Mouse (Mus musculus) lung, adult 2 months (tissue): Measurements from ENCODE around the gene Tmem126a.

Experiments used
- CTCF ChIP-seq: fragments of 200-500 bp; IDR thresholded peaks from 2 replicates; pipeline ENCODE4 v1.5.1; 2011; ENCODE audit warnings: mild to moderate bottlenecking, low read length, control low read depth; ENCODE audit not compliant: insufficient read depth
- POLR2A ChIP-seq: fragments of 200-500 bp; IDR thresholded peaks from 2 replicates; pipeline ENCODE4 v1.6.1; 2011; ENCODE audit warnings: low read depth, mild to moderate bottlenecking, control low read depth, low read length, borderline replicate concordance; ENCODE audit errors: extremely low read depth

DNA sequence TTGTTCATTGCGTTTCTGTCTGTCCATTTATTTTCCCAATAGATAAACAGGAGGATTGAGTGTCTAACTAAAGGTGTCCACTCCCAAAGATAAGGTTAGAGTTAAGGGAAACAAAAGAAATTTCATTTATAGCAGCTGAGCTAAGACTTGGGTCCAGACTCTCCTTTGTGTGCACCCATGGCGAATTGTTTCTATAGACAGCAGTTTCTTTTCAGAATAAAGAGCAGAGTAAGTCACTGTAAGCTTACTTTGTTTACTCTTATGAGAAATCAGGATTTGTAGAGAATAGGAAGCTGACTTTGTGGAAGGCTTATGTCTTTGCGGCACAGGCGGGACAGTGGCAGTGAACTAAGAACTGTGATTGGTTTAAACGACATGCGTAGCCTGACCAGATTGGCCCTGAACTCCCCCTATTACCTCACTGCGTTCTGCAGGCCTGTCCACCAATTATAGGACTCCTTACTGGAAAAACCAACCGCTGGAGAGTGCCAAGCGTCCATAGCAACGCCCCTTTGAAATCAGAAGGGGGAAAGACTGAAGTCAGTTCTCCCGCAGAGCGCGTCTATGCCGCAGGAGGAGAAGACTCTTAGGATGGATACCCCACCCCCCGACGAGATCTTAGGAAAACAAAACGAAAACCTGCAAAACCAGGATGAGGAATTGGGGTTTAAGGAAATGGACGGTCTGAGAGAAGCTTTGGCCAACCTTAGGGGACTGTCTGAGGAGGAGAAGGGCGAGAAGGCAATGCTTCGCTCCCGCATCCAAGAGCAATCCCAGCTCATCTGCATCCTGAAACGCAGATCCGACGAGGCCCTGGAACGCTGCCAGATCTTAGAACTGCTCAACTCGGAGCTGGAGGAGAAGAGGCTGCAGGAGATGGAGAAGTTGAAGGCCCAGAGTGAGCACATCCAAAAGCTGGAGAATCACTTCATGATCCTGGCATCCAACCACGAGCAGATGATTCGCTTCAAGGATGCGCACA lies 30.7 kb downstream of the Tmem126a start, which contains the start of gene Ccdc89:
- TF ChIP-seq CTCF (no peak), POLR2A (no peak)
